Mouse (Mus musculus) heart, adult 2 months (tissue): ENCODE data around the gene Ttll13.

Source experiments
- CTCF ChIP-seq: fragments of 200-600 bp; IDR thresholded peaks from 2 replicates; pipeline ENCODE4 v1.8.1; 2022; ENCODE audit warnings: antibody characterized with exemption, mild to moderate bottlenecking, moderate library complexity
- EP300 ChIP-seq: fragments of 200-500 bp; IDR thresholded peaks from 2 replicates; pipeline ENCODE4 v1.6.1; 2011; ENCODE audit warnings: low read depth, low read length, control low read depth; ENCODE audit not compliant: insufficient read depth
- POLR2A ChIP-seq: fragments of 200-500 bp; IDR thresholded peaks from 2 replicates; pipeline ENCODE4 v1.6.1; 2011; ENCODE audit warnings: mild to moderate bottlenecking, low read depth, low read length, control low read depth; ENCODE audit not compliant: insufficient read depth

DNA sequence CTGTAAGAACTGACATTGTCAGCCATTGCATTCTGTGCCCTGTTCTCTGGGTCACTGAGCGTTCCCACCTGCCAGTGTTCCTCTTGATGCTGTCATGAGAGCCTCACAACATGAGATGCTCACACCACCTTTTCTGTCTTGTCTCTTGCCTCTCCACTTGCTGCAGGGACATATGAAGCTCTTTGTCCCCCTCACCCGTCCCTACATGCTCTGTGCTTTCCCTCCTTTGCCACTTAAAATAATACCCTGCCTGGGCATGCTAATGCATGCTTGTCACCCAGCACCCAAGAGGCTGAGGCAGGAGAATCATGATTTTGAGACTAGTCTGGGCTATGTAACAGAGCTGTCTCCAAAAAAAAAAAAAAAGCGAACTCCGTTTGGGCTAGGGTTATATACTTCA, 35.2 kb upstream of the Ttll13 start:
- TF ChIP-seq CTCF (no peak), EP300 (no peak), POLR2A (no peak)
